Mouse (Mus musculus): ENCODE measurements around the gene Gpr176. TPM values are rescaled to one million over a fixed set of nuclear protein-coding genes. Genes with fewer than 3 reads are reported as not detected.

Gpr176 gene
- polyA plus RNA-seq (2014; fragmentation: Nextera tagmentation; extraction: Ambion mirVana), result 1.2 and 1.3 TPM in 2 replicates

GRCm38 (mm10) chr2:118372901-118373571 is at the start of gene Gpr176:
TSS of gene Gpr176 (minus strand) at chr2:118373419.
- H3K9me3 ChIP-seq (ENCODE audit: control insufficient read depth, low read length), result no peaks in the 10 kb centered on the region
- H3K4me2 ChIP-seq, result peak within 1 kb of the TSS; percentile 92
- DNase-seq (ENCODE audit: low spot score), result peak; percentile 63
- H3K27me3 ChIP-seq (replicated peaks; ENCODE audit: control insufficient read depth, insufficient read depth, low read length), result peaks cover 39% of the 10 kb centered on the region
- H3K36me3 ChIP-seq (ENCODE audit: control insufficient read depth, insufficient read depth, low read length), result no peaks in the 10 kb centered on the region
- H3K4me3 ChIP-seq (ENCODE audit: low read depth, low read length), result peak within 1 kb of the TSS; percentile 53
- H3K9ac ChIP-seq (ENCODE audit: low read depth, low read length), result peak within 1 kb of the TSS; percentile 28
- H3K4me1 ChIP-seq (replicated peaks; ENCODE audit: control insufficient read depth, insufficient read depth, low read length), result peaks cover 9% of the 10 kb centered on the region
- ATAC-seq (replicated peaks; ENCODE audit: low FRiP score), result peak; percentile 53
- no peak within 1 kb of the TSS for H3K27ac ChIP-seq (ENCODE audit: low read depth, low read length)
- WGBS, result 2% methylated on average over 55 of the region's 59 CpGs

GRCm38 (mm10) chr2:118422385-118422784 is 49.2 kb upstream of the Gpr176 start:
- DNase-seq (ENCODE audit: low spot score), result no peak
- Histone ChIP-seq H3K4me2 (no peak overlapping the region), H3K27me3 (replicated peaks; ENCODE audit: control insufficient read depth, insufficient read depth, low read length) (no peaks in the 10 kb centered on the region), H3K36me3 (ENCODE audit: control insufficient read depth, insufficient read depth, low read length) (peaks cover 17% of the 10 kb centered on the region; the same call in 1 of the 2 replicates), H3K9ac (ENCODE audit: low read depth, low read length) (no peak overlapping the region), H3K4me1 (replicated peaks; ENCODE audit: control insufficient read depth, insufficient read depth, low read length) (no peaks in the 10 kb centered on the region), H3K9me3 (ENCODE audit: control insufficient read depth, low read length) (no peaks in the 10 kb centered on the region), H3K4me3 (ENCODE audit: low read depth, low read length) (no peak overlapping the region), H3K27ac (ENCODE audit: low read depth, low read length) (no peak overlapping the region)
- no peak for ATAC-seq (replicated peaks; ENCODE audit: low FRiP score)
- WGBS, result 86% methylated on average over 8 of the region's 8 CpGs

DNA sequence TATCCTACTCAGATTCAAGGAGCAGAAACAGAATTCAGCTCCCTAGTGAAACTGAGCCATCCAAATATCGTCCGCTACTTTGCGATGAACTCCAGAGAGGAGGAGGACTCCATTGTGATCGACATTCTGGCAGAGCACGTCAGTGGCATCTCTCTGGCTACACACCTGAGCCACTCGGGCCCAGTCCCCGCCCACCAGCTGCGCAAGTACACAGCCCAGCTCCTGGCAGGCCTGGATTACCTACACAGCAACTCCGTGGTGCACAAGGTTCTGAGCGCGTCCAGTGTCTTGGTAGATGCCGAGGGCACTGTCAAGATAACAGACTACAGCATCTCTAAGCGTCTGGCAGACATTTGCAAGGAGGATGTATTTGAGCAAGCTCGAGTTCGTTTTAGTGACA is 48.7 kb upstream of the Gpr176 start:
- Histone ChIP-seq H3K9ac (ENCODE audit: low read depth, low read length) (no peak overlapping the region), H3K27ac (ENCODE audit: low read depth, low read length) (no peak overlapping the region), H3K9me3 (ENCODE audit: control insufficient read depth, low read length) (no peaks in the 10 kb centered on the region), H3K27me3 (replicated peaks; ENCODE audit: control insufficient read depth, insufficient read depth, low read length) (no peaks in the 10 kb centered on the region), H3K4me3 (ENCODE audit: low read depth, low read length) (no peak overlapping the region), H3K36me3 (ENCODE audit: control insufficient read depth, insufficient read depth, low read length) (peaks cover 19% of the 10 kb centered on the region; the same call in 1 of the 2 replicates), H3K4me1 (replicated peaks; ENCODE audit: control insufficient read depth, insufficient read depth, low read length) (no peaks in the 10 kb centered on the region), H3K4me2 (no peak overlapping the region)
- no peak for DNase-seq (ENCODE audit: low spot score)
- 88% methylated on average over 15 of the region's 15 CpGs for WGBS
- ATAC-seq (replicated peaks; ENCODE audit: low FRiP score), result no peak

GRCm38 (mm10) chr2:118418076-118418475 is 44.9 kb upstream of the Gpr176 start:
- H3K27ac ChIP-seq (ENCODE audit: low read depth, low read length), result no peak overlapping the region
- H3K27me3 ChIP-seq (replicated peaks; ENCODE audit: control insufficient read depth, insufficient read depth, low read length), result no peaks in the 10 kb centered on the region
- peaks cover 23% of the 10 kb centered on the region; the same call in 1 of the 2 replicates for H3K36me3 ChIP-seq (ENCODE audit: control insufficient read depth, insufficient read depth, low read length)
- H3K9ac ChIP-seq (ENCODE audit: low read depth, low read length), result no peak overlapping the region
- ATAC-seq (replicated peaks; ENCODE audit: low FRiP score) (no peak), DNase-seq (ENCODE audit: low spot score) (no peak)
- H3K4me1 ChIP-seq (replicated peaks; ENCODE audit: control insufficient read depth, insufficient read depth, low read length), result no peaks in the 10 kb centered on the region
- WGBS, result 86% methylated on average over 4 of the region's 4 CpGs
- H3K4me3 ChIP-seq (ENCODE audit: low read depth, low read length), result no peak overlapping the region
- H3K9me3 ChIP-seq (ENCODE audit: control insufficient read depth, low read length), result no peaks in the 10 kb centered on the region
- H3K4me2 ChIP-seq, result no peak overlapping the region

- H3K4me2 ChIP-seq, result no peak overlapping the region
- H3K4me1 ChIP-seq (replicated peaks; ENCODE audit: control insufficient read depth, insufficient read depth, low read length), result no peaks in the 10 kb centered on the region
- WGBS, result 86% methylated on average over 6 of the region's 6 CpGs
- DNase-seq (ENCODE audit: low spot score) (no peak), ATAC-seq (replicated peaks; ENCODE audit: low FRiP score) (no peak)
- H3K36me3 ChIP-seq (ENCODE audit: control insufficient read depth, insufficient read depth, low read length), result peaks cover 26% of the 10 kb centered on the region; the same call in 1 of the 2 replicates
- no peaks in the 10 kb centered on the region for H3K9me3 ChIP-seq (ENCODE audit: control insufficient read depth, low read length)
- no peak overlapping the region for H3K27ac ChIP-seq (ENCODE audit: low read depth, low read length)
- no peak overlapping the region for H3K9ac ChIP-seq (ENCODE audit: low read depth, low read length)
- no peak overlapping the region for H3K4me3 ChIP-seq (ENCODE audit: low read depth, low read length)
- no peaks in the 10 kb centered on the region for H3K27me3 ChIP-seq (replicated peaks; ENCODE audit: control insufficient read depth, insufficient read depth, low read length)
Measured at GRCm38 (mm10) chr2:118415601-118416355, 42.6 kb upstream of the Gpr176 start.

- no peak overlapping the region for H3K27ac ChIP-seq (ENCODE audit: low read depth, low read length)
- no peak for ATAC-seq (replicated peaks; ENCODE audit: low FRiP score)
- H3K36me3 ChIP-seq (ENCODE audit: control insufficient read depth, insufficient read depth, low read length), result peaks cover 17% of the 10 kb centered on the region; the same call in 1 of the 2 replicates
- H3K4me3 ChIP-seq (ENCODE audit: low read depth, low read length), result no peak overlapping the region
- DNase-seq (ENCODE audit: low spot score), result no peak
- no peaks in the 10 kb centered on the region for H3K27me3 ChIP-seq (replicated peaks; ENCODE audit: control insufficient read depth, insufficient read depth, low read length)
- H3K4me1 ChIP-seq (replicated peaks; ENCODE audit: control insufficient read depth, insufficient read depth, low read length), result no peaks in the 10 kb centered on the region
- no peak overlapping the region for H3K4me2 ChIP-seq
- H3K9ac ChIP-seq (ENCODE audit: low read depth, low read length), result no peak overlapping the region
- 94% methylated on average over 11 of the region's 11 CpGs for whole genome bisulfite sequencing
- H3K9me3 ChIP-seq (ENCODE audit: control insufficient read depth, low read length), result no peaks in the 10 kb centered on the region
Measured at GRCm38 (mm10) chr2:118412821-118413220, 39.6 kb upstream of the Gpr176 start.

DNA sequence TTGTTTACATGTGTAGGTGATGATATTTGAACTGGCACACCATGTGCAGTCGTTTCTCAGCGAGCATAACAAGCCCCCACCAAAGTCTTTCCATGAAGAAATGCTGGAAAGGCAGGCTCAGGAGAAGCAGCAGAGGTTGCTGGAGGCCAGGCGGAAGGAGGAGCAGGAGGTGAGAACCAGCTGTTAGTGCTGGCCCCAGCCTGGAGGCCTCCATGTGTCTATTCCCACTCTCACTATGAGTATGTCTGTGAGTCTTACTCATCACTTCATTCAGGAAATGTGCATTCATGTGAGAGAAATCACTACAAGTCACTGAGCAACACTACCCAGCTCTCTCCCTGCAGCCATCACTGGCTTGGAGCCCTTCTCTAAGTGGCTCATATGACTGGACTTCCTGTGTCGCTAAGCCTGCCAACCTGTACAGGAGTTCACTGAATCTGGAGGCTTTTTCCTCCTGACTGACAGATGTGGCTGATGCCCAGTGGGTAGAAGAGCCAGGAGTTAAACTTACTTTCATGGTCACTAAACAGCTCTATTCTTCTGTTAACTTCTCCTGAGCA is 35.2 kb upstream of the Gpr176 start:
- DNase-seq (ENCODE audit: low spot score), result no peak
- no peak overlapping the region for H3K9ac ChIP-seq (ENCODE audit: low read depth, low read length)
- no peaks in the 10 kb centered on the region for H3K4me1 ChIP-seq (replicated peaks; ENCODE audit: control insufficient read depth, insufficient read depth, low read length)
- H3K27me3 ChIP-seq (replicated peaks; ENCODE audit: control insufficient read depth, insufficient read depth, low read length), result no peaks in the 10 kb centered on the region
- no peak overlapping the region for H3K4me3 ChIP-seq (ENCODE audit: low read depth, low read length)
- no peak overlapping the region for H3K4me2 ChIP-seq
- no peaks in the 10 kb centered on the region for H3K9me3 ChIP-seq (ENCODE audit: control insufficient read depth, low read length)
- H3K27ac ChIP-seq (ENCODE audit: low read depth, low read length), result no peak overlapping the region
- WGBS, result 81% methylated on average over 4 of the region's 4 CpGs
- H3K36me3 ChIP-seq (ENCODE audit: control insufficient read depth, insufficient read depth, low read length), result peaks cover 8% of the 10 kb centered on the region; the same call in 1 of the 2 replicates
- ATAC-seq (replicated peaks; ENCODE audit: low FRiP score), result no peak

DNA sequence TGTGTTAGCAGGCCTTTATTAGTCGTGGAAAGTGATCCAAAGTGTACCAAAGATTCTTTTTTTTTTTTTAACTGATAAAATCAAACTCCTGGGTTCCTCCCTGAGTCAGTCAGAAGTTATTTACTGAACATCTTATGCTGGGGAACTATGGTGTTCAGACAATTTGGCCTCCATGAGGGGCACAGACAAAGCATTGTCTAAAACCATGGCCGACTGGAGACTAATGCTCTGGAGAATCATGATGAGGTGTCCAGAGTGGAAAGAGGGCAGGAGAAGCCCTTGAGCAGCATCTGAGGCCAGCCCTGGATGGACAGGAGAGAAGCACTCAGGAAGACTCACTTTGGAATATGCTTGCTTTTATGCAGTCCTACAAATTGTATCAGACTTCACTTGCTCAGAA is 33.6 kb upstream of the Gpr176 start:
- H3K4me2 ChIP-seq, result no peak overlapping the region

More for the DNA sequence above, 33.6 kb upstream of the Gpr176 start:
- Histone ChIP-seq H3K27me3 (replicated peaks; ENCODE audit: control insufficient read depth, insufficient read depth, low read length) (no peaks in the 10 kb centered on the region), H3K4me1 (replicated peaks; ENCODE audit: control insufficient read depth, insufficient read depth, low read length) (no peaks in the 10 kb centered on the region), H3K4me3 (ENCODE audit: low read depth, low read length) (no peak overlapping the region), H3K27ac (ENCODE audit: low read depth, low read length) (no peak overlapping the region), H3K9ac (ENCODE audit: low read depth, low read length) (no peak overlapping the region), H3K9me3 (ENCODE audit: control insufficient read depth, low read length) (no peaks in the 10 kb centered on the region), H3K36me3 (ENCODE audit: control insufficient read depth, insufficient read depth, low read length) (peaks cover 2% of the 10 kb centered on the region; the same call in 1 of the 2 replicates)
- WGBS, result 81% methylated on average over 2 of the region's 2 CpGs
- DNase-seq (ENCODE audit: low spot score), result no peak
- no peak for ATAC-seq (replicated peaks; ENCODE audit: low FRiP score)
